Mouse (Mus musculus): ENCODE measurements at regions not wholly inside any gene's neighbourhood (a gene's known extent, or its start where the extent isn't known, plus 50 kb on each side); places are given as distances from the start of the nearest gene placed in this dataset.

- no peak for TF ChIP-seq POLR2A (IDR thresholded peaks at IDR 0.05; ENCODE audit: control insufficient read depth in 1 of 2, insufficient read depth in 1 of 2, low read depth in 1 of 2, low read length in 2 of 2, poor library complexity in 1 of 2)
- TF ChIP-seq EP300 (IDR thresholded peaks at IDR 0.05; ENCODE audit: low read depth in 1 of 2, low read length in 2 of 2), result no peak
- TF ChIP-seq E2F4 (IDR thresholded peaks at IDR 0.05; ENCODE audit: borderline replicate concordance, low read depth, low read length), result no peak
- TF ChIP-seq CTCF (IDR thresholded peaks at IDR 0.05 in 2 of 3, conservative IDR thresholded peaks at IDR 0.05 in 1 of 3; ENCODE audit: control insufficient read depth in 1 of 3, insufficient read depth in 1 of 3, low read depth in 2 of 3, low read length in 3 of 3, poor library complexity in 1 of 3, severe bottlenecking in 1 of 3), result peak in 2 of 3 experiments; percentile 7 to 19; a peak in 2 of 6 replicates
- no peak for TF ChIP-seq ZC3H11A (IDR thresholded peaks at IDR 0.05; ENCODE audit: low read depth, low read length)
- no peak for TF ChIP-seq POLR2AphosphoS2 (IDR thresholded peaks at IDR 0.05; ENCODE audit: low read length)
- TF ChIP-seq MAX (IDR thresholded peaks at IDR 0.05; ENCODE audit: low read length), result no peak
- TF ChIP-seq ZNF384 (IDR thresholded peaks at IDR 0.05; ENCODE audit: low read depth, low read length), result no peak
These were observed 148.4 kb upstream of the Cadm2 start for GRCm38 (mm10) chr16:67769114-67769513.

All from MEL (cell line).